Mouse (Mus musculus) CH12.LX (cell line): ENCODE results near the gene C1qtnf3.

Source experiments
- CTCF ChIP-seq, 2 experiments: IDR thresholded peaks in 1 of 2; conservative IDR thresholded peaks in 1 of 2; 2 replicates each; pipeline ENCODE4 v1.5.1; 2011 to 2012; ENCODE audit warnings: low read depth in 2 of 2, low read length in 2 of 2, improper control_type of control experiment in 1 of 2, inconsistent platforms in 1 of 2, mild to moderate bottlenecking in 1 of 2, moderate library complexity in 1 of 2
- ELF1 ChIP-seq: IDR thresholded peaks from 2 replicates; pipeline ENCODE4 v1.6.1; 2014; ENCODE audit warnings: low read depth, mild to moderate bottlenecking, inconsistent platforms, low read length, improper control_type of control experiment
- HCFC1 ChIP-seq: IDR thresholded peaks from 2 replicates; pipeline ENCODE4 v1.6.1; 2012; ENCODE audit warnings: low read depth, mild to moderate bottlenecking, inconsistent platforms, low read length, improper control_type of control experiment
- MAZ ChIP-seq: IDR thresholded peaks from 2 replicates; pipeline ENCODE4 v1.6.1; 2012; ENCODE audit warnings: low read depth, mild to moderate bottlenecking, inconsistent platforms, low read length, improper control_type of control experiment, moderate library complexity
- POLR2A ChIP-seq: IDR thresholded peaks from 2 replicates; pipeline ENCODE4 v1.6.1; 2011; ENCODE audit warnings: low read depth, mild to moderate bottlenecking, improper control_type of control experiment, low read length
- POLR2AphosphoS2 ChIP-seq: IDR thresholded peaks from 2 replicates; pipeline ENCODE4 v1.6.1; 2011; ENCODE audit warnings: low read depth, low read length, improper control_type of control experiment
- UBTF ChIP-seq: IDR thresholded peaks from 2 replicates; pipeline ENCODE4 v1.6.1; 2012; ENCODE audit warnings: low read depth, mild to moderate bottlenecking, inconsistent platforms, low read length, improper control_type of control experiment, moderate library complexity

DNA sequence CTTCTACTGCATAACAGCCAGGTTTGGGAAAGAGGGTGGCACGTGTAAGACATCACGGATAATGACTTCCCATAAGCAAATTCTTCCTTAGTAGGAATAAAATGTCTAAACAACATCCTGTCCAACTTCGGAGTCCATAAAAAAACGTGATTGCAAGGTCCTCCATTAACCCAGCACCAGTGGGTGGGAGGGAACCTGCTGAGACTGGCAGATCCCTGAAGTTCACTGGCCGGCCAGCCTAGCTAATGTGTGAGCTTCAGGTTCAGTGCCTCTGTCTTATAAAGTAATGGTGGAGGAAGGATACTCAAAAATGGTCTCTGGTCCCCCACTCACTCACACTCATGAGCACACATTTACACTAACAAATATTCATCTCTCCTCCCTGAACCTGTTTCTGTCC lies 3.0 kb downstream of the C1qtnf3 start:
- TF ChIP-seq POLR2AphosphoS2: no peak
- no peak for TF ChIP-seq POLR2A
- no peak for TF ChIP-seq HCFC1
- TF ChIP-seq ELF1: no peak
- TF ChIP-seq UBTF: no peak
- TF ChIP-seq MAZ: no peak
- no peak for TF ChIP-seq CTCF (conservative IDR thresholded peaks at IDR 0.05 in 1 of 2, IDR thresholded peaks at IDR 0.05 in 1 of 2; ENCODE audit: low read depth in 2 of 2, low read length in 2 of 2)
